Mouse (Mus musculus) heart, adult 2 months (tissue): ENCODE results near the gene Itga9. TPM values are rescaled to one million over a fixed set of nuclear protein-coding genes. Genes with fewer than 3 reads are reported as not detected.

ENCODE experiments used
- DNase-seq, 2 experiments: peaks; one replicate each; pipeline ENCODE4 v3.0.0; 2021
- H3K27ac ChIP-seq: fragments of 200-600 bp; 2 replicates; pipeline ENCODE4 v1.8.1; 2022
- H3K27me3 ChIP-seq: fragments of 200-500 bp; 2 replicates; pipeline ENCODE4 v1.6.1; 2012; ENCODE audit warnings: mild to moderate bottlenecking, low read length, inconsistent platforms, mixed read lengths; ENCODE audit not compliant: control insufficient read depth, insufficient read depth
- H3K36me3 ChIP-seq: fragments of 200-500 bp; 2 replicates; pipeline ENCODE4 v1.6.1; 2012; ENCODE audit warnings: low read length, inconsistent platforms; ENCODE audit not compliant: control insufficient read depth, insufficient read depth
- H3K4me1 ChIP-seq: fragments of 200-500 bp; 2 replicates; pipeline ENCODE4 v1.6.1; 2011; ENCODE audit warnings: low read length; ENCODE audit not compliant: control insufficient read depth, insufficient read depth
- H3K4me3 ChIP-seq: fragments of 200-600 bp; 2 replicates; pipeline ENCODE4 v1.8.1; 2022
- H3K79me2 ChIP-seq: fragments of 200-500 bp; replicated peaks from 2 replicates; pipeline ENCODE4 v1.6.1; 2012; ENCODE audit warnings: mild to moderate bottlenecking, inconsistent platforms, low read length, moderate library complexity, mixed read lengths; ENCODE audit not compliant: control insufficient read depth, insufficient read depth
- H3K9ac ChIP-seq: fragments of 200-500 bp; 2 replicates; pipeline ENCODE4 v1.6.1; 2012; ENCODE audit warnings: low read depth, mild to moderate bottlenecking, control low read depth, inconsistent platforms, low read length, mixed read lengths
- CTCF ChIP-seq: fragments of 200-600 bp; IDR thresholded peaks from 2 replicates; pipeline ENCODE4 v1.8.1; 2022; ENCODE audit warnings: antibody characterized with exemption, mild to moderate bottlenecking, moderate library complexity
- EP300 ChIP-seq: fragments of 200-500 bp; IDR thresholded peaks from 2 replicates; pipeline ENCODE4 v1.6.1; 2011; ENCODE audit warnings: low read depth, low read length, control low read depth; ENCODE audit not compliant: insufficient read depth
- POLR2A ChIP-seq: fragments of 200-500 bp; IDR thresholded peaks from 2 replicates; pipeline ENCODE4 v1.6.1; 2011; ENCODE audit warnings: mild to moderate bottlenecking, low read depth, low read length, control low read depth; ENCODE audit not compliant: insufficient read depth
- WGBS: fragments of 180-500 bp; shearing (Covaris S2); methylation state at CpG from one replicate; pipeline ENCODE4 v1.1.7; 2018; 5-methylcytosine and 5-hydroxymethylcytosine counted together
- intact Hi-C: fragments of 180-260 bp; cut with DNase I; formaldehyde crosslinking; loops from one replicate; pipeline ENCODE4 v1.15.1; 2025
- polyA plus RNA-seq: library from polyadenylated mRNA; depleted of rRNA; stranded (reverse); fragments of >200 nt; gene quantifications from 2 replicates; pipeline ENCODE4 v1.2.3, GENCODE M21; 2012
- total RNA-seq, 2 experiments: library from RNA; stranded (reverse); gene quantifications; 2 replicates each; pipeline ENCODE4 v1.2.3; 2021

Gene Itga9
- total and polyA plus RNA-seq, 3 experiments, result 34.8 to 41.9 (median 35.3) TPM

DNA sequence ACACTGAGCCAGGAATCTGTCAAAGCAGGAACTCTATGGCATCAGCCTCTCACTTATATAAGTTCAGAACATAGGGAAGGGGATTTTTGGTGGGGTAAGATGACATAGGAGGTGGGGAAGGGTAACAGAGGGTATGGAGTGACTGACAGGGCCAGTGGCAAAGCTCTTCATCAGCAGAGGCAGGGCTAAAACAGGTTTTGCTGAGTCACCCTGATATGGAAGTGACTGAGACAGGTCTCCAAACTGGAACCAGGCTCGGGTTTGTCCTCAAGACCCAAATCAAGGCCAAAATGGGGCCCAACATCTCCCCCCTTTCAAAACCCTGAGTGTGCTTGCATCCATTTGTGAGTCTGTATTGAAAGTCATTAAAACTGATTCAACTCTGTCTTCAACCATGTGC, 21.7 kb upstream of the Itga9 start:
- DNase-seq, result no peak
- Histone ChIP-seq H3K4me1 (peaks cover 7% of the 10 kb centered on the region), H3K27ac (no peak overlapping the region), H3K79me2 (no peaks in the 10 kb centered on the region), H3K9ac (no peak overlapping the region), H3K4me3 (no peak overlapping the region), H3K36me3 (peaks cover 1% of the 10 kb centered on the region; the same call in 1 of the 2 replicates), H3K27me3 (no peaks in the 10 kb centered on the region)
- intact Hi-C loops, result loop anchor here (5.0 to 10.0 kb wide), 2 partner anchors 287 to 480 kb away; no protein-coding TSS in a partner anchor
- 55% methylated on average over 1 of the region's 1 CpGs for WGBS
- no peak for TF ChIP-seq EP300
- no peak for TF ChIP-seq POLR2A
- TF ChIP-seq CTCF, result no peak

- TF ChIP-seq POLR2A (no peak), EP300 (no peak), CTCF (no peak)
- WGBS, result 67% methylated on average over 6 of the region's 6 CpGs
- Histone ChIP-seq H3K9ac (no peak overlapping the region), H3K36me3 (no peaks in the 10 kb centered on the region), H3K4me3 (no peak overlapping the region), H3K79me2 (no peaks in the 10 kb centered on the region), H3K27ac (no peak overlapping the region), H3K27me3 (no peaks in the 10 kb centered on the region), H3K4me1 (peaks cover 11% of the 10 kb centered on the region)
- no peak for DNase-seq
- intact Hi-C loops, result loop anchor here (5.0 to 10.0 kb wide), 2 partner anchors 286 to 479 kb away; no protein-coding TSS in a partner anchor
Measured at GRCm38 (mm10) chr9:118585998-118586397, 20.5 kb upstream of the Itga9 start.

DNA sequence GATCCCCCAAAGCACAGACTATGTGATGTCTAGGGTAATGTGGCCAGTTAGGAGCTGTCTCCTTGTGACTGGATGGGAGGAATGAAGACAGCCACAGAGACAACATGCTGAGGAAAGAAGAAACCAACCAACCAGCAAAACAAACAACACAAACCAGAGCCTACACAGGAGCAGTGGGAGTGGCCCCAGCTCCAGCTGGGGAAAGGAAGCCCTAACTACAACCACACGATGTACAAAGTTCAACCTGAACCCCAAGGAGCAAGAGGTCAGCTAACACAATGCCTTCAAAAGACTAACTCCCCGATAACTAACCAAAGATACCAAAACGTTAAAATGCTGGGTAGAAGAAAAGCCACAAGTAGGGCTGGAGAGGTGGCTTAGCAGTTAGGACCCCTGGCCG, 19.4 kb upstream of the Itga9 start:
- no peak for DNase-seq
- H3K27me3 ChIP-seq, result no peaks in the 10 kb centered on the region
- H3K79me2 ChIP-seq, result no peaks in the 10 kb centered on the region
- no peaks in the 10 kb centered on the region for H3K36me3 ChIP-seq
- no peak for TF ChIP-seq EP300
- TF ChIP-seq CTCF, result no peak
- no peak for TF ChIP-seq POLR2A
- peaks cover 11% of the 10 kb centered on the region for H3K4me1 ChIP-seq
- H3K27ac ChIP-seq, result no peak overlapping the region
- no peak overlapping the region for H3K4me3 ChIP-seq
- intact Hi-C loops, result loop anchor here (5.0 to 10.0 kb wide), 2 partner anchors 285 to 478 kb away; no protein-coding TSS in a partner anchor
- WGBS, result 58% methylated on average over 4 of the region's 4 CpGs
- H3K9ac ChIP-seq, result no peak overlapping the region

GRCm38 (mm10) chr9:118589249-118589648, 17.2 kb upstream of the Itga9 start:
- Histone ChIP-seq H3K4me1 (peaks cover 9% of the 10 kb centered on the region), H3K27ac (no peak overlapping the region), H3K79me2 (no peaks in the 10 kb centered on the region), H3K4me3 (no peak overlapping the region), H3K9ac (no peak overlapping the region), H3K27me3 (no peaks in the 10 kb centered on the region), H3K36me3 (no peaks in the 10 kb centered on the region)
- DNase-seq, result no peak
- TF ChIP-seq CTCF (peak; percentile 79), EP300 (no peak)
- 11% methylated on average over 3 of the region's 3 CpGs for WGBS
- intact Hi-C loops, result loop anchor here (1.0 to 10.0 kb wide), 3 partner anchors 283 to 476 kb away; no protein-coding TSS in a partner anchor

DNA sequence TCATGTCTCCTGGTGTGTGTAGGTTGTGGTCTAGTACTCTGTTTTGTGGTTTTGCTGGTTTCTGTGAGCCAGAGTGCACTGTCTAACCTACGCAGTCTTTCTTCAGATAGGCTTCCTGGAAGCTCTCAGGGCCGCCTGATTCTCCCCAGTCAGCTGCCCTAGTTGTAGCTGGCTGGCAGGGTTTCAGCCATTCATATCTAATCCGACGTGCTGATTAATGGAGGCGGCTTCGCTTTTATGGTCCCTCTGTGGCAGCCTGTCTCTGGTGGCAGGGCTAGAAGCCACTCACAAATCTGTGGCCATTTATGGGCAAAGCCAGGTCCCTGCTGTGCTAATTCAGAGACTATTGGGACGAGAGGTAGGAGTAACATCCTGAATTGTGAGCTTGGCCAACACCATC, 16.3 kb upstream of the Itga9 start:
- intact Hi-C loops, result no loop called here
- peak overlapping the region; percentile 28; the same call in 1 of the 2 replicates for H3K27ac ChIP-seq
- H3K9ac ChIP-seq, result no peak overlapping the region
- TF ChIP-seq EP300, result 0 out of 2 replicates have a peak, but pooled peaks have one; percentile 46
- TF ChIP-seq CTCF, result no peak
- no peak for TF ChIP-seq POLR2A
- H3K4me1 ChIP-seq, result peaks cover 9% of the 10 kb centered on the region
- no peak overlapping the region for H3K4me3 ChIP-seq
- WGBS, result 13% methylated on average over 7 of the region's 7 CpGs
- no peaks in the 10 kb centered on the region for H3K36me3 ChIP-seq
- DNase-seq, result peak in 1 of 2 experiments; percentile 52
- H3K27me3 ChIP-seq, result no peaks in the 10 kb centered on the region
- H3K79me2 ChIP-seq, result no peaks in the 10 kb centered on the region

- Histone ChIP-seq H3K27me3 (no peaks in the 10 kb centered on the region), H3K36me3 (no peaks in the 10 kb centered on the region), H3K9ac (no peak overlapping the region), H3K79me2 (no peaks in the 10 kb centered on the region), H3K4me3 (no peak overlapping the region), H3K4me1 (peaks cover 9% of the 10 kb centered on the region), H3K27ac (no peak overlapping the region)
- TF ChIP-seq POLR2A (no peak), EP300 (no peak), CTCF (no peak)
- DNase-seq, result no peak
- WGBS, result 88% methylated on average over 6 of the region's 6 CpGs
- intact Hi-C loops, result no loop called here
Measured at GRCm38 (mm10) chr9:118591633-118592032, 14.9 kb upstream of the Itga9 start.
